Mouse (Mus musculus) liver, embryonic 13.5 days (tissue): Measurements from ENCODE around the gene Parp6. TPM values are rescaled to one million over a fixed set of nuclear protein-coding genes. Genes with fewer than 3 reads are reported as not detected.

Experiments
- ATAC-seq: fragments of 200-750 bp; cut with Nextera tagmentation; 2 replicates; pipeline ENCODE4 v1.8.0; 2017; ENCODE audit warnings: low read depth, mild to moderate bottlenecking, moderate number of reproducible peaks, moderate library complexity
- DNase-seq: peaks from one replicate; pipeline ENCODE4 v3.0.0; 2022
- H3K27ac ChIP-seq: fragments of 300-500 bp; sonication (generic); 2 replicates; pipeline ENCODE4 v1.5.1; 2015; ENCODE audit warnings: moderate library complexity, mild to moderate bottlenecking, inconsistent platforms
- H3K27me3 ChIP-seq: fragments of 300-500 bp; sonication (generic); 2 replicates; pipeline ENCODE4 v1.6.1; 2015; ENCODE audit warnings: mild to moderate bottlenecking, inconsistent platforms
- H3K36me3 ChIP-seq: fragments of 300-500 bp; sonication (generic); 2 replicates; pipeline ENCODE4 v1.6.1; 2015; ENCODE audit warnings: mild to moderate bottlenecking, inconsistent platforms
- H3K4me1 ChIP-seq: fragments of 300-500 bp; sonication (generic); replicated peaks from 2 replicates; pipeline ENCODE4 v1.6.1; 2015; ENCODE audit warnings: inconsistent platforms
- H3K4me2 ChIP-seq: fragments of 300-500 bp; sonication (generic); 2 replicates; pipeline ENCODE4 v1.6.1; 2015; ENCODE audit warnings: inconsistent platforms, mild to moderate bottlenecking, moderate library complexity
- H3K4me3 ChIP-seq: fragments of 300-500 bp; sonication (generic); replicated peaks from 2 replicates; pipeline ENCODE4 v1.5.1; 2015; ENCODE audit warnings: mild to moderate bottlenecking, inconsistent platforms
- H3K9ac ChIP-seq: fragments of 300-500 bp; sonication (generic); 2 replicates; pipeline ENCODE4 v1.6.1; 2015; ENCODE audit warnings: mild to moderate bottlenecking, inconsistent platforms
- H3K9me3 ChIP-seq: fragments of 300-500 bp; sonication (generic); replicated peaks from 2 replicates; pipeline ENCODE4 v1.6.1; 2016; ENCODE audit warnings: inconsistent platforms
- WGBS: fragments of 180-500 bp; shearing (Covaris S2); methylation state at CpG from one replicate; pipeline ENCODE4 v1.1.7; 2015; ENCODE audit not compliant: insufficient replicate concordance; 5-methylcytosine and 5-hydroxymethylcytosine counted together
- polyA plus RNA-seq: library from polyadenylated mRNA; unstranded; fragments of >200 nt; fragmentation: Nextera tagmentation; extraction: Ambion mirVana; gene quantifications from 2 replicates; pipeline ENCODE4 v1.2.1, GENCODE M21; 2015

Gene Parp6
- polyA plus RNA-seq, 1 experiment from 2014 or later, result 3.7 TPM

DNA sequence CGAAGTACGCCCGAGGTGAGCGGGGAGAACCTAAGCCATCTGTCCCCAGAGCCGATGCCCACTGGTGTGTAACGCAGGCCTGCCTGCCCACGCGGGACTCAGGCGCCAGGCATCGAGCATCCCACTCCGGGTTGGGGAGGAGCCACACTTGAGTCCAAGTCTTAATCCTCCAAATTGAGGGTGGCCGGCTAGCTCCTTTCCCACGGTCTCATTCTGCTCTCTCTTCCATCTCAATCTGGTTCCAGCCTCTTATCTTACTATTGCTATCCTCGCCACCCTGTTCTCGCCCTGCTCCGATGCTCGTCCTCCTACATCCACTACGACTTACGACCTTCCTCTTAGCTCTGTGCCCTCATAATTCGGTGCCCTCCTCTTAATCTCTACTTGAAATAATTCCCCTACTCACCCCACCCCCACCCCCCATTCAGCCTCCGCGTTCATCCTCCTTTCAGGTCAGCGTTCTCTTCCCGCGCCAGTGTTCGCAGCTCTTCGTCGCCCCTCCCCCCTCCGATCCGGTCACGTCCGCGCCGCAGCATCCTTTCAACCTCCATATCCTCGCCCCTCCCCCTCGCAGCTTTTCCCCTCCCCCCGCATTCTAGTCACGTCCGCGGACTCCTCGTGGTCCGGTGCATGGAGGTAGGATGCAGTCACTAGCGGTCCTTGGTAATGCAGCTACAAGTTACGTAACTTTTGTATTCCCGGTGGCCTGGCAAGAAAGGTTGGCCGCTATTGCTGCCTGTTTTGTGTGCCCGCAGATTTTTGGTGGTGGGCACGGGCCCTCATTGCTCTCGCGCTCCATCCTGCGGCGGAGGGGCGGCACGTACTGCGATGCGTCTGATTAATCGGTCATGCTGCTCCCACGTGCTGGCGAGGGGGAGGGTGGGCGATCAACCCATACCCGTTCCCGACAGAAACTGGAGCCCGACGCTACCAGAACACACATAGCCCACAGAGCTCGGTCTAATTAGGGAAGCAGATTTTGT, 39.8 kb downstream of the Parp6 start:
- no peaks in the 10 kb centered on the region for H3K9me3 ChIP-seq
- H3K36me3 ChIP-seq, result no peaks in the 10 kb centered on the region
- H3K9ac ChIP-seq, result peak overlapping the region; percentile 72
- H3K4me3 ChIP-seq, result peak overlapping the region; percentile 69
- H3K27ac ChIP-seq, result peak overlapping the region; percentile 84
- peak; percentile 54 for DNase-seq
- H3K27me3 ChIP-seq, result peaks cover 76% of the 10 kb centered on the region
- under 1% methylated on average over 65 of the region's 65 CpGs for WGBS
- peak; percentile 18 for ATAC-seq
- peaks cover 84% of the 10 kb centered on the region for H3K4me1 ChIP-seq
- peak overlapping the region; percentile 92 for H3K4me2 ChIP-seq

DNA sequence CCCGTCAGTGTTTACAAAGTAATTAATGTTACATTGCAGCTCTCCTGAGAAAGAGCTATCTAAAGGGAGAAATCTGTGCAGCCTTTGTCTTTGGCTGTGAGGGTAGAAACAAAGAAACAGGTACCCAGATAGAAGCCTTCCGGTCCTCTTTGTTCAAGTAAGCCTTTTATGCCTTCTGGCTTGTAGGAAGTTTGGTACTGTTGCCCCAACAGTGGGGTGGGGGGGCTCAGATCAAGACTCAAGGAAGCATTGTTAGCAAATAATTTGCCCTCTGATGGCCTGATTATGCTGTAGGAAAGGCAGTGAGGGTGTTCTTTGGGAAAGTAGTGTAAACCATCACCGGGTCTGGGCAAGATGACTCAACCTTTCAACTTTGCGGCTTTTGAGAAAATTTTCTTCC, 41.1 kb downstream of the Parp6 start:
- Histone ChIP-seq H3K4me3 (peak overlapping the region; percentile 69), H3K4me2 (peak overlapping the region; percentile 92), H3K9me3 (no peaks in the 10 kb centered on the region), H3K36me3 (no peaks in the 10 kb centered on the region; the same call in 1 of the 2 replicates), H3K9ac (peak overlapping the region; percentile 72), H3K27ac (no peak overlapping the region), H3K27me3 (peaks cover 87% of the 10 kb centered on the region), H3K4me1 (peaks cover 88% of the 10 kb centered on the region)
- DNase-seq, result no peak
- no peak for ATAC-seq
- WGBS, result 11% methylated on average over 4 of the region's 4 CpGs

DNA sequence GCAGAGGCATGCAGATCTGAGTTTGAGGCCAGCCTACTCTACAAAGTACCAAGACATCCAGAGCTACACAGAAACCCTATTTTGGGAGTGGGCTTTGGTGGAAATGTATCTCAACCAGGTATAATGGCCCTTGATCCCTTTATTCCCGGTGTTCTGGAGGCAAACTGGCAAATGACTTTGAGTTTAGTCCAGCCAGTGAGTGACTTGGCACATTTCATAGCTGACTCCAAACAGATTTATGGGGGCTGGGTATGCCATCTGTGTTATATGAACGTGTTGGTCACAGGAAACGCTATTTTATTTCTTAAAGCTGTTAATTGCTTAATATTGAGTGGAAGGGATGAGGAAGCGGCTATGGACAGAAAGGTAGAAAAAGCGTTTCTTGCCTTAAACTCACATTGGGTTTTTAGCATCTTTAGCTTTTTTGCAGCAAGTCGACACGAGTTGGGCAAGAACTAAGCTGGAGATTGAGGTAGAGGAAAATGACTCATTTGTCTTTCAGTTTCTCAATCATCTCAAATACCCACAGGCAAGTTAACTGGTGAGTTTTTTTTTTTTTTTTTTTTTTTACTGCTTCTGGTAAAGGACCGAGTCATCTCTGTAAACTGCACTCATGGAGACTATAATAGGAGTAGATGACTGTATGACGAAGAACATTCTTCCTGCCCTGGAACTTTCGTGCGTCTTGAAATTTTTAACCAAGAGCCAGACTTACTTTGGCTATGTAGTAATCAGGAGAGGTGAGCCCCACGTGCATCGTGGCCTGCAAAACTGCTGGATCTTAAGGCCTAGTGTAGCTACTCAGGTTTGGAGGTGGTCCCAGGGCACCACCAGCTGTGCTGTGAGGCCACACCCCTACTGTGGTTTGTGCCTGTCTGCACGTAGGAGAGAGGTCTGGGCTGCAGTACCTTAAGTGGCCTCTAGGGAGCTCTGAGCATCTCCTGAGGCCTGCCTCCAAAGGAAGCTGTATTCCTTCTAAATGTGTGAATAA, 42.2 kb downstream of the Parp6 start:
- Histone ChIP-seq H3K9ac (no peak overlapping the region; the same call in 1 of the 2 replicates), H3K4me1 (peaks cover 79% of the 10 kb centered on the region), H3K27me3 (peaks cover 91% of the 10 kb centered on the region), H3K27ac (no peak overlapping the region; the same call in 1 of the 2 replicates), H3K4me2 (peak overlapping the region; percentile 92), H3K4me3 (no peak overlapping the region; the same call in 1 of the 2 replicates), H3K9me3 (no peaks in the 10 kb centered on the region), H3K36me3 (no peaks in the 10 kb centered on the region; the same call in 1 of the 2 replicates)
- peak; percentile 81 for DNase-seq
- peak; percentile 51 for ATAC-seq
- 27% methylated on average over 14 of the region's 14 CpGs for WGBS

DNA sequence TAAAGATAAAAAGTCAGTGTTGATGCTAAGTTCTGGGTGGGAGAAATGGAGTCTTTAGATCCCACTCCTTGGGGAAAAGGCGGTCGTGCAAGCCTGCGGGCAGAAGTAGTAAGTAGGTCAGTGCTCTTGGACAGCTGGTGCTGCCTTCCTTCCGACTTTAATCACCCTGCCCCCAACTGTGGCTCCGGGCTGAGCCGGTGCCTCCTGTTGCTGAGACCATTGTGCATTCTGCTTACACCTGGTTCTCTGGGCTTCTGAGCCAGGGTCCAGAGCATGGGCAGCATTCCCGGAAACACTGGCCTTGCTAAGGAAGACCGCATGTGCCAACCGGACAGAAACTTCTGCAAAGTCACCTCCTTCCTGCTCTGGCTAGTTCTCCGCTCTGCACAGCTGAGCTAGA, 43.3 kb downstream of the Parp6 start:
- H3K9ac ChIP-seq, result 0 out of 2 replicates have a peak overlapping the region, but pooled peaks have one; percentile 11

DNA sequence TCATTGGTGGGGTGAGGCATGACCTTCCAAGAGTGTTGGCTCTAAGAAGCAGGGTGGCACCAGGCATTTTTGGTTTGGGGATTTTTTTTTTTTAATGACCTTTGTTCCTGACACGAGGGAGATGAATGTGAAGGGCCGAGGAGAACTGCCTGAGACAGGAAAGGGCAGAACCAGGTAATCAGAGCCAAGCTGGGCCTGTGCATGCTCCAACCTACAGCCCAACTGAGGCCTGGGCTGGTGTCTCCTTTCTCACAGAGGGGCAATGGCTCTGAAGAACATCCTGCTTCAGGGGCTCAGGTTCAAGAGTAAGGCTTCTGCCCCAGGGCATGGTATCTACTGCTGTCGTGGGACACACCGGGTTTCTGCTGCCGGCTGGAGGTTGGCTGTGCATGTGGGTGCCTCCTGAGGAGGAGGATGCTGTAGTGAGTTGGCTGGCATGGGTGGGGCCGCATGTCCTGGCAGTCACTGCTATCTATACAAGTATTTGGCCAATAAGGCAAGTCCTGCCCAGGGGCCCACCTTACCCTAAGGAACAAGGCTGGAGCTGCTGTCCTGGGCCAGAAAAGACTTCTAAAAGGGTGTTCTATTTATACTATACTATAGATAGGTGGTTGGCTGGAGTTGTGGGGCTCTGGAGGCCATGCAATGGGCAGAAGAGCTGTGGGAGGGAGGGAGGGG, 44.4 kb downstream of the Parp6 start:
- DNase-seq, result peak; percentile 61
- H3K4me2 ChIP-seq, result peak overlapping the region; percentile 28
- H3K4me1 ChIP-seq, result peaks cover 60% of the 10 kb centered on the region
- H3K36me3 ChIP-seq, result peaks cover 15% of the 10 kb centered on the region
- peaks cover 94% of the 10 kb centered on the region for H3K27me3 ChIP-seq
- 37% methylated on average over 6 of the region's 6 CpGs for WGBS
- H3K27ac ChIP-seq, result no peak overlapping the region; the same call in 1 of the 2 replicates
- ATAC-seq, result peak; percentile 74
- no peak overlapping the region for H3K9ac ChIP-seq
- H3K9me3 ChIP-seq, result no peaks in the 10 kb centered on the region
- no peak overlapping the region for H3K4me3 ChIP-seq

More for the DNA sequence above, 43.3 kb downstream of the Parp6 start:
- ATAC-seq, result no peak
- H3K27ac ChIP-seq, result peak overlapping the region; percentile 25; the same call in 1 of the 2 replicates
- peaks cover 7% of the 10 kb centered on the region for H3K36me3 ChIP-seq
- H3K27me3 ChIP-seq, result peaks cover 91% of the 10 kb centered on the region
- H3K9me3 ChIP-seq, result no peaks in the 10 kb centered on the region
- H3K4me2 ChIP-seq, result peak overlapping the region; percentile 92
- peaks cover 71% of the 10 kb centered on the region for H3K4me1 ChIP-seq
- 50% methylated on average over 10 of the region's 10 CpGs for WGBS
- no peak overlapping the region for H3K4me3 ChIP-seq
- DNase-seq, result no peak

DNA sequence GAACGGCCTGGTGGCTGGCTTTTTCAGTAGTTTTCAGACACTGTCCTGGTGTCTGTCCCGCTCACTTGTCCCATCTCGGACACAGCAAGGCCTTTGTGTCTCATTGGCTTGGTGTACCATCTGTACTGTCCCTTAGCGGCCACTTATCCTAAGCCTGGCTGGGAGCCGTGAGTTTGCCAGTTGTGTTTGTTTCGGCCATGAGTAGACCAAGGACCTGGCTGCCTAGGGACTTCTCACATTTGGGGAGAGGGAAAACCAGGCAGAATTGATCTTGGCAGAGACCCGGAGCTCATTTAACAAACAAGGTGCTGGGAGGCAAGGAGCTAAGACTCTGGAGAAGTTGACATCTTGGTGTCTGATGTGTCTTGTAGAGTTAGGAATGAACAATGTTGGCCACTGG, 46.1 kb downstream of the Parp6 start:
- WGBS, result 79% methylated on average over 7 of the region's 7 CpGs
- H3K4me1 ChIP-seq, result peaks cover 45% of the 10 kb centered on the region
- ATAC-seq (no peak), DNase-seq (no peak)
- H3K9ac ChIP-seq, result no peak overlapping the region
- H3K9me3 ChIP-seq, result no peaks in the 10 kb centered on the region
- H3K36me3 ChIP-seq, result peaks cover 24% of the 10 kb centered on the region
- H3K27me3 ChIP-seq, result peaks cover 85% of the 10 kb centered on the region
- H3K27ac ChIP-seq, result no peak overlapping the region
- no peak overlapping the region for H3K4me2 ChIP-seq
- no peak overlapping the region for H3K4me3 ChIP-seq

DNA sequence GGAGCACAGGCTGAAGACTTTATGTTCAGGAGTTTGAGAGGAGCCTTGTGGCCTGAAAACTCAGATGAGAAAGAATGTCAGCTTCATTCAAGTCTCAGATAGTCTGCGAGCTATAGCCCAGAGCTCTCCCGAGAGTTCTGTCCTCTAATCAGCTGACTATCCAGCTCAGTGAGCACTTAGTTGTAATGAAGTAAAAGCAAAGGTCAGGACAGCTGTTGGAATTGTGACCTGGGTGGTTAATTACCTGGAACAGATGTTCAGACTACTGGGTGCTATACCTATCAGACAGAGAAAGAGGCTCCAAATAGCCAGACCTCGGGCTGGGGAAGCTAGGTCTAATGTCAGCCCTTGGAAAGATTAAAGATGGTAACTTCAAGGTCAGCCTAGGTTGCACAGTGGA, 46.9 kb downstream of the Parp6 start:
- peaks cover 29% of the 10 kb centered on the region for H3K36me3 ChIP-seq
- WGBS, result 70% methylated on average over 3 of the region's 3 CpGs
- H3K4me3 ChIP-seq, result no peak overlapping the region
- no peak overlapping the region for H3K4me2 ChIP-seq
- no peaks in the 10 kb centered on the region for H3K9me3 ChIP-seq
- H3K27me3 ChIP-seq, result peaks cover 77% of the 10 kb centered on the region
- H3K9ac ChIP-seq, result no peak overlapping the region
- ATAC-seq (no peak), DNase-seq (no peak)
- peaks cover 40% of the 10 kb centered on the region for H3K4me1 ChIP-seq
- no peak overlapping the region for H3K27ac ChIP-seq

DNA sequence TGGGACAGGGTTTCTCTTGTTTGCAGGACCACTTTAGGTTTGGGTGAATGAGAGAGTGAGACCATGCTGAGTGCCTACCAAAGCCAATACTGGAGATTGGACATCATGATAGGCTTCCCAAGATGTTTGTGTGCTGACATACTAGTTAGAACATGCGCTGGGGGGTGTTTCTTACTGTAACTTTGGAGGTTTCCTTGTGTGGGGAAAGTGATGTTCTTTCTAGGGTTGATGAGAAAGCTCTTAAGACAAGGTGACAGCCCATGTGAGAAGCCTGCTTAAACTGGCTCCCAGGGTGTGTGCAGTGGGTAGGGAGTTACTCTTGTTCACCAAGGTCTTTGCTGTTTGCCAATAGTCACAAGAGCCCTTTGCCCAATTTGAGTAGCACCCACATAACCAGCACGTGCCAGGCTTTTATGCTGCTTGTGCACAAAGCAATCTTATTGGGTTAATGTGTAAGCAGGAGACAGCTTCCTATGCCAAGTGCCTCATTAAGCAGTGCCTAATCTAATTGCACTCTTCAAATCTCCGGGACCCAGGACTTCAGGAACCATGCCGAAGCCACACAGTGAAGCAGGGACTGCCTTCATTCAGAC, 47.7 kb downstream of the Parp6 start:
- peaks cover 33% of the 10 kb centered on the region for H3K36me3 ChIP-seq
- H3K9me3 ChIP-seq, result no peaks in the 10 kb centered on the region
- H3K4me1 ChIP-seq, result peaks cover 32% of the 10 kb centered on the region
- 72% methylated on average over 4 of the region's 4 CpGs for WGBS
- no peak overlapping the region for H3K27ac ChIP-seq
- H3K27me3 ChIP-seq, result peaks cover 71% of the 10 kb centered on the region
- no peak overlapping the region for H3K9ac ChIP-seq
- H3K4me2 ChIP-seq, result no peak overlapping the region
- H3K4me3 ChIP-seq, result no peak overlapping the region
- ATAC-seq (no peak), DNase-seq (no peak)

DNA sequence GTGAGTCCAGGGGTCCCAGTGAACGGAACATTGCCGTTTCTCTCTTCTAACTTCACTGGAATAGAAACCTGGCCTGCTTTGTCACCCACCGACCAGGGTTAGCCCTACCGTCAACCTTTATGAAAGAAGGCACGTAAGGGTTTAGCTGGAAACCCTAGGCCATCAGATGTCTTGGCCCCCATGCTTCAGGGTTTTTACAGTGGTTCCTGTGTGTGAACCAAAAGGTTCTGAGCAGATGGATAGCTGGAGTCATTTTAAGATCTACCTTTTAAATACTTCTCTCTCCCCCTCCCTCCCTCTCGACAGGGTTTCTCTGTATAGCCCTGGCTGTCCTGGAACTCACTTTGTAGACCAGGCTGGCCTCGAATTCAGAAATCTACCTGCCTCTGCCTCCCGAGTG, 48.9 kb downstream of the Parp6 start:
- no peak for ATAC-seq
- Histone ChIP-seq H3K9ac (no peak overlapping the region), H3K9me3 (no peaks in the 10 kb centered on the region), H3K4me2 (no peak overlapping the region), H3K4me1 (peaks cover 19% of the 10 kb centered on the region), H3K36me3 (peaks cover 46% of the 10 kb centered on the region), H3K27me3 (peaks cover 71% of the 10 kb centered on the region), H3K4me3 (no peak overlapping the region), H3K27ac (no peak overlapping the region)
- no peak for DNase-seq
- 76% methylated on average over 8 of the region's 8 CpGs for WGBS

DNA sequence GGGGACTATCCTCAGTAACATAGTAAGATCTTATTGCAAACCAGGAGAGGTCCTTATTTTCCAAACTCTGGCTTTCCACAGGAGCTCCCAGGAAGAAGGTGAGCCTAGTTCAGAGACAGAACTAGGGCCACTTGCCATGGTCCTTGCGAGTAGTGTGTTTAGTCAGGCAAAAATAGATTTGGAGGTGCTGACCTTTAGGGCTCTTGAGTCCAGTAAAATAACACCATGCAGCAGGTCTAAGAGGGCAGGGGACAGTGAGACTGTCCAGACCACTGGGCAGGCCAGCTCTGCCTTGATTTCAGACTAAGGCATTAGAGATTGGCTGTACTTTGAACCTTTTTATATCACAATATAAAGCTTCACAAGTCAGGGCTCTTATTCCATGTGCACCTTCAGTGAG, 49.7 kb downstream of the Parp6 start:
- H3K36me3 ChIP-seq, result peaks cover 51% of the 10 kb centered on the region
- peaks cover 18% of the 10 kb centered on the region for H3K4me1 ChIP-seq
- H3K4me3 ChIP-seq, result no peak overlapping the region
- 64% methylated on average over 1 of the region's 1 CpGs for WGBS
- H3K9me3 ChIP-seq, result no peaks in the 10 kb centered on the region
- H3K27ac ChIP-seq, result no peak overlapping the region
- H3K9ac ChIP-seq, result no peak overlapping the region
- DNase-seq (no peak), ATAC-seq (no peak)
- no peak overlapping the region for H3K4me2 ChIP-seq
- H3K27me3 ChIP-seq, result peaks cover 70% of the 10 kb centered on the region
